In genomic region chr17:24359006-24359405, GRCm38 (mm10) we compare ENCODE assay signal across 28 mouse cellular contexts. TPM values are rescaled to one million over a fixed set of nuclear protein-coding genes. Genes with fewer than 3 reads are reported as not detected.
DNase-seq lines count a peak whose midpoint lies in the region; ATAC-seq and TF ChIP-seq lines count a peak whose summit lies in the region.
"Had no signal": no experiment of that assay in that cellular context is flagged by ENCODE, and none has a peak within 500 bp of the region (broad histone marks: within the 10 kb centered on the region; RNA-seq: fewer than 3 reads in every experiment).

No protein-coding gene starts in this region.

- H3K4me3 ChIP-seq in liver, embryonic 16.5 days (ENCODE audit: low read depth, low read length) = no peak overlapping the region
- no peak overlapping the region for H3K4me3 ChIP-seq in liver, postnatal 0 days (ENCODE audit: low read depth, low read length)
- H3K4me3 ChIP-seq in bone marrow macrophage, adult 2 months (ENCODE audit: insufficient read depth, low read length) = no peak overlapping the region
- H3K4me3 ChIP-seq in kidney, embryonic 16.5 days (ENCODE audit: low read length) = no peak overlapping the region
- no peak overlapping the region for H3K4me3 ChIP-seq in midbrain, embryonic 14.5 days (replicated peaks; ENCODE audit: low read depth, low read length)
- H3K4me3 ChIP-seq: embryonic facial prominence, embryonic 13.5 days; erythroblast, embryonic 14.5 days; forebrain, embryonic 12.5 days; heart, adult 2 months; heart, embryonic 13.5 days; neural tube, embryonic 15.5 days; stomach, embryonic 15.5 days had no signal

- peaks cover 46% of the 10 kb centered on the region for H3K4me1 ChIP-seq in liver, embryonic 16.5 days (ENCODE audit: control insufficient read depth, low read depth, low read length)
- peaks cover 61% of the 10 kb centered on the region for H3K4me1 ChIP-seq in liver, postnatal 0 days (ENCODE audit: insufficient read depth)
- H3K4me1 ChIP-seq in bone marrow macrophage, adult 2 months (ENCODE audit: control insufficient read depth, insufficient read depth, low read length) = peaks cover 34% of the 10 kb centered on the region
- peaks cover 3% of the 10 kb centered on the region; the same call in 1 of the 2 replicates for H3K4me1 ChIP-seq in kidney, embryonic 16.5 days (ENCODE audit: insufficient read depth, low read length)
- H3K4me1 ChIP-seq in midbrain, embryonic 14.5 days (ENCODE audit: control insufficient read depth, insufficient read depth, low read length) = peaks cover 4% of the 10 kb centered on the region; the same call in 1 of the 2 replicates
- H3K4me1 ChIP-seq: embryonic facial prominence, embryonic 13.5 days had no signal

- no peaks in the 10 kb centered on the region for H3K27me3 ChIP-seq in liver, embryonic 16.5 days (ENCODE audit: control insufficient read depth, insufficient read depth, low read depth, low read length)
- no peaks in the 10 kb centered on the region for H3K27me3 ChIP-seq in liver, postnatal 0 days (ENCODE audit: insufficient read depth, low read length)
- no peaks in the 10 kb centered on the region for H3K27me3 ChIP-seq in kidney, embryonic 16.5 days (ENCODE audit: insufficient read depth, low read length)
- no peaks in the 10 kb centered on the region for H3K27me3 ChIP-seq in midbrain, embryonic 14.5 days (ENCODE audit: control insufficient read depth, insufficient read depth, low read length)
- H3K27me3 ChIP-seq: forebrain, embryonic 12.5 days; heart, embryonic 13.5 days; neural tube, embryonic 15.5 days; stomach, embryonic 15.5 days had no signal

- TF ChIP-seq CTCF in liver, postnatal 0 days (IDR thresholded peaks at IDR 0.05; ENCODE audit: low read depth) = no peak
- TF ChIP-seq CTCF in bone marrow macrophage, adult 2 months (IDR thresholded peaks at IDR 0.05; ENCODE audit: low read depth, low read length) = no peak

- WGBS in liver, embryonic 16.5 days (ENCODE audit: insufficient replicate concordance) = 78% methylated on average over 8 of the region's 8 CpGs
- 70% methylated on average over 8 of the region's 8 CpGs for WGBS in liver, postnatal 0 days (ENCODE audit: insufficient replicate concordance)
- 87% methylated on average over 8 of the region's 8 CpGs for WGBS in kidney, embryonic 16.5 days
- 91% methylated on average over 8 of the region's 8 CpGs for WGBS in midbrain, embryonic 14.5 days

- H3K9ac ChIP-seq in liver, embryonic 16.5 days (ENCODE audit: low read depth, low read length) = no peak overlapping the region
- no peak overlapping the region for H3K9ac ChIP-seq in liver, postnatal 0 days (replicated peaks)
- no peak overlapping the region for H3K9ac ChIP-seq in kidney, embryonic 16.5 days (replicated peaks; ENCODE audit: low read length)
- no peak overlapping the region for H3K9ac ChIP-seq in midbrain, embryonic 14.5 days (replicated peaks; ENCODE audit: low read length)
- H3K9ac ChIP-seq: embryonic facial prominence, embryonic 13.5 days; forebrain, embryonic 12.5 days; heart, embryonic 13.5 days; neural tube, embryonic 15.5 days; stomach, embryonic 15.5 days had no signal

- no peak for DNase-seq in liver, postnatal 0 days
- peak; percentile 24 for DNase-seq in adipocyte (ENCODE audit: low spot score)
- no peak for DNase-seq in neural tube, embryonic 10.5 days (ENCODE audit: extremely low spot score, low spot score)
- no peak for DNase-seq in midbrain, embryonic 14.5 days
- DNase-seq: adrenal gland, adult 8-10 months; cerebellum, adult 2 months; cerebellum, postnatal 36 days; embryo, embryonic 11 days; gastrocnemius, postnatal 36 days; heart, adult 2 months; heart, postnatal 14 days; layer of hippocampus, postnatal 36 days; right cerebral cortex, adult 18-20 months; right cerebral cortex, postnatal 4 days had no signal

- no peak for TF ChIP-seq POLR2A in bone marrow macrophage, adult 2 months (IDR thresholded peaks at IDR 0.05; ENCODE audit: borderline replicate concordance, low read depth, low read length)

- H3K27ac ChIP-seq in liver, embryonic 16.5 days (ENCODE audit: low read length) = peak overlapping the region; percentile 62; the same call in 1 of the 2 replicates
- no peak overlapping the region; the same call in 1 of the 2 replicates for H3K27ac ChIP-seq in liver, postnatal 0 days (ENCODE audit: low read depth)
- H3K27ac ChIP-seq in bone marrow macrophage, adult 2 months (ENCODE audit: insufficient read depth, low read depth, low read length) = peak overlapping the region; percentile 56
- peak overlapping the region; percentile 6; the same call in 1 of the 2 replicates for H3K27ac ChIP-seq in kidney, embryonic 16.5 days (ENCODE audit: low read length)
- H3K27ac ChIP-seq in midbrain, embryonic 14.5 days (replicated peaks; ENCODE audit: low read depth, low read length) = no peak overlapping the region
- H3K27ac ChIP-seq: embryonic facial prominence, embryonic 13.5 days; forebrain, embryonic 12.5 days; heart, adult 2 months; heart, embryonic 13.5 days; hindbrain, postnatal 0 days; kidney, postnatal 0 days; neural tube, embryonic 15.5 days had no signal

- no peak for ATAC-seq in liver, embryonic 16.5 days (ENCODE audit: low read depth)
- ATAC-seq in liver, postnatal 0 days = no peak
- ATAC-seq in kidney, embryonic 16.5 days (ENCODE audit: low FRiP score, low TSS enrichment) = no peak
- ATAC-seq in midbrain, embryonic 14.5 days (ENCODE audit: low FRiP score, low TSS enrichment) = no peak
- ATAC-seq: hindbrain, postnatal 0 days had no signal

- no peaks in the 10 kb centered on the region for H3K9me3 ChIP-seq in liver, embryonic 16.5 days (replicated peaks; ENCODE audit: control insufficient read depth, low read length)
- H3K9me3 ChIP-seq in liver, postnatal 0 days (ENCODE audit: low read length) = no peaks in the 10 kb centered on the region
- H3K9me3 ChIP-seq in kidney, embryonic 16.5 days (ENCODE audit: low read length) = no peaks in the 10 kb centered on the region
- no peaks in the 10 kb centered on the region for H3K9me3 ChIP-seq in midbrain, embryonic 14.5 days (ENCODE audit: control insufficient read depth, low read length)
- H3K9me3 ChIP-seq: embryonic facial prominence, embryonic 13.5 days; forebrain, embryonic 12.5 days; heart, embryonic 13.5 days; neural tube, embryonic 15.5 days; stomach, embryonic 15.5 days had no signal

- H3K4me2 ChIP-seq in liver, embryonic 16.5 days (ENCODE audit: low read depth, low read length) = no peak overlapping the region
- no peak overlapping the region for H3K4me2 ChIP-seq in liver, postnatal 0 days (ENCODE audit: low read depth, low read length)
- no peak overlapping the region for H3K4me2 ChIP-seq in kidney, embryonic 16.5 days (replicated peaks; ENCODE audit: low read depth, low read length)
- no peak overlapping the region for H3K4me2 ChIP-seq in midbrain, embryonic 14.5 days (ENCODE audit: low read length)
- H3K4me2 ChIP-seq: embryonic facial prominence, embryonic 13.5 days; forebrain, embryonic 12.5 days; heart, embryonic 13.5 days; neural tube, embryonic 15.5 days; stomach, embryonic 15.5 days had no signal

- H3K36me3 ChIP-seq in liver, embryonic 16.5 days (ENCODE audit: control insufficient read depth, insufficient read depth) = peaks cover 2% of the 10 kb centered on the region
- H3K36me3 ChIP-seq in liver, postnatal 0 days (replicated peaks; ENCODE audit: insufficient read depth, low read length) = 0 out of 2 replicates have a peak, but pooled peaks cover 4% of the 10 kb centered on the region
- H3K36me3 ChIP-seq in kidney, embryonic 16.5 days (ENCODE audit: insufficient read depth, low read length) = no peaks in the 10 kb centered on the region
- H3K36me3 ChIP-seq in midbrain, embryonic 14.5 days (ENCODE audit: control insufficient read depth, insufficient read depth, low read length) = 0 out of 2 replicates have a peak, but pooled peaks cover 6% of the 10 kb centered on the region
- H3K36me3 ChIP-seq: embryonic facial prominence, embryonic 13.5 days; forebrain, embryonic 12.5 days; stomach, embryonic 15.5 days had no signal

- no peak for TF ChIP-seq EP300 in liver, postnatal 0 days (IDR thresholded peaks at IDR 0.05; ENCODE audit: low read depth)

RNA-seq across cellular contexts. Expression of gene Abca3, which starts 7.3 kb away (rescaled TPM):
- polyA plus RNA-seq in liver, embryonic 16.5 days (2015; fragmentation: Nextera tagmentation; extraction: Ambion mirVana) = 13.4 and 15.0 TPM in 2 replicates
- polyA plus RNA-seq in liver, postnatal 0 days (2015; fragmentation: Nextera tagmentation; extraction: Ambion mirVana) = 6.4 and 7.1 TPM in 2 replicates
- polyA plus RNA-seq in bone marrow macrophage, adult 2 months (2012; ENCODE audit: insufficient read depth, insufficient read length, missing spikeins) = 41.7 and 49.0 TPM in 2 replicates
- polyA plus RNA-seq in kidney, embryonic 16.5 days (2015; fragmentation: Nextera tagmentation; extraction: Ambion mirVana) = 20.8 and 22.6 TPM in 2 replicates
- 26.2 and 31.4 TPM in 2 replicates for polyA plus RNA-seq in midbrain, embryonic 14.5 days (2014; fragmentation: Nextera tagmentation; extraction: Ambion mirVana)

RNA-seq across cellular contexts. Expression of gene Abca17, which starts 8.1 kb away (rescaled TPM):
- not detected in 2 replicates for polyA plus RNA-seq in liver, embryonic 16.5 days (2015; fragmentation: Nextera tagmentation; extraction: Ambion mirVana)
- not detected in 2 replicates for polyA plus RNA-seq in liver, postnatal 0 days (2015; fragmentation: Nextera tagmentation; extraction: Ambion mirVana)
- polyA plus RNA-seq in bone marrow macrophage, adult 2 months (2012; ENCODE audit: insufficient read depth, insufficient read length, missing spikeins) = 0.40 TPM in 1 of 2 replicates, not detected in the other
- 0.22 TPM in 1 of 2 replicates, not detected in the other for polyA plus RNA-seq in kidney, embryonic 16.5 days (2015; fragmentation: Nextera tagmentation; extraction: Ambion mirVana)
- polyA plus RNA-seq in midbrain, embryonic 14.5 days (2014; fragmentation: Nextera tagmentation; extraction: Ambion mirVana) = 0.18 and 0.47 TPM in 2 replicates
- polyA plus RNA-seq: C2C12; embryonic facial prominence, embryonic 13.5 days; erythroblast, embryonic 14.5 days; forebrain, embryonic 12.5 days; heart, adult 2 months; hindbrain, embryonic 11.5 days; kidney, postnatal 0 days; thymus, postnatal 0 days had no signal

RNA-seq across cellular contexts. Expression of gene Rnps1, which starts 55.4 kb away (rescaled TPM):
- 96.9 and 101 TPM in 2 replicates for polyA plus RNA-seq in liver, embryonic 16.5 days (2015; fragmentation: Nextera tagmentation; extraction: Ambion mirVana)
- polyA plus RNA-seq in liver, postnatal 0 days (2015; fragmentation: Nextera tagmentation; extraction: Ambion mirVana) = 67.4 and 69.9 TPM in 2 replicates
- 65.0 and 72.0 TPM in 2 replicates for polyA plus RNA-seq in bone marrow macrophage, adult 2 months (2012; ENCODE audit: insufficient read depth, insufficient read length, missing spikeins)
- 300 and 327 TPM in 2 replicates for polyA plus RNA-seq in kidney, embryonic 16.5 days (2015; fragmentation: Nextera tagmentation; extraction: Ambion mirVana)
- polyA plus RNA-seq in midbrain, embryonic 14.5 days (2014; fragmentation: Nextera tagmentation; extraction: Ambion mirVana) = 331 and 345 TPM in 2 replicates

Comparison
In these comparisons a context has a peak if more than half of its experiments do, and no peak if none do; other contexts are left out.
1. H3K27ac ChIP-seq: peak in liver, embryonic 16.5 days (single experiment), bone marrow macrophage, adult 2 months (single experiment) and kidney, embryonic 16.5 days (single experiment); none in liver, postnatal 0 days (single experiment) and midbrain, embryonic 14.5 days (single experiment).